Mouse (Mus musculus) forebrain, embryonic 16.5 days (tissue): ENCODE data around the gene Leprot. TPM values are rescaled to one million over a fixed set of nuclear protein-coding genes. Genes with fewer than 3 reads are reported as not detected.

ENCODE experiments used
- ATAC-seq: fragments of 200-750 bp; cut with Nextera tagmentation; 2 replicates; pipeline ENCODE4 v1.8.0; 2017; ENCODE audit warnings: mild to moderate bottlenecking, moderate library complexity
- H3K27ac ChIP-seq: fragments of 300-500 bp; sonication (generic); 2 replicates; pipeline ENCODE4 v1.5.1; 2014; ENCODE audit warnings: low read length, control low read depth
- H3K27me3 ChIP-seq: fragments of 300-500 bp; sonication (generic); replicated peaks from 2 replicates; pipeline ENCODE4 v1.6.1; 2014; ENCODE audit warnings: low read length; ENCODE audit not compliant: control insufficient read depth, insufficient read depth
- H3K36me3 ChIP-seq: fragments of 300-500 bp; sonication (generic); 2 replicates; pipeline ENCODE4 v1.6.1; 2014; ENCODE audit not compliant: control insufficient read depth, insufficient read depth
- H3K4me1 ChIP-seq: fragments of 300-500 bp; sonication (generic); replicated peaks from 2 replicates; pipeline ENCODE4 v1.6.1; 2014; ENCODE audit warnings: low read length; ENCODE audit not compliant: control insufficient read depth, insufficient read depth
- H3K4me2 ChIP-seq: fragments of 300-500 bp; sonication (generic); 2 replicates; pipeline ENCODE4 v1.6.1; 2014; ENCODE audit warnings: mild to moderate bottlenecking, low read length, control low read depth
- H3K4me3 ChIP-seq: fragments of 300-500 bp; sonication (generic); replicated peaks from 2 replicates; pipeline ENCODE4 v1.5.1; 2014; ENCODE audit warnings: mild to moderate bottlenecking, low read length, control low read depth
- H3K9ac ChIP-seq: fragments of 300-500 bp; sonication (generic); replicated peaks from 2 replicates; pipeline ENCODE4 v1.6.1; 2014; ENCODE audit warnings: low read depth, low read length, control low read depth
- H3K9me3 ChIP-seq: fragments of 300-500 bp; sonication (generic); 2 replicates; pipeline ENCODE4 v1.6.1; 2016; ENCODE audit warnings: low read length; ENCODE audit not compliant: control insufficient read depth
- WGBS: fragments of 180-500 bp; shearing (Covaris S2); extraction: QIAGEN DNeasy Blood & Tissue Kit; methylation state at CpG from one replicate; pipeline ENCODE4 v1.1.7; 2014; 5-methylcytosine and 5-hydroxymethylcytosine counted together
- polyA plus RNA-seq: library from polyadenylated mRNA; unstranded; fragments of >200 nt; fragmentation: Nextera tagmentation; extraction: Ambion mirVana; gene quantifications from 2 replicates; pipeline ENCODE4 v1.2.1, GENCODE M21; 2015

The Leprot gene
- 92.5 and 102 TPM in 2 replicates for polyA plus RNA-seq

DNA sequence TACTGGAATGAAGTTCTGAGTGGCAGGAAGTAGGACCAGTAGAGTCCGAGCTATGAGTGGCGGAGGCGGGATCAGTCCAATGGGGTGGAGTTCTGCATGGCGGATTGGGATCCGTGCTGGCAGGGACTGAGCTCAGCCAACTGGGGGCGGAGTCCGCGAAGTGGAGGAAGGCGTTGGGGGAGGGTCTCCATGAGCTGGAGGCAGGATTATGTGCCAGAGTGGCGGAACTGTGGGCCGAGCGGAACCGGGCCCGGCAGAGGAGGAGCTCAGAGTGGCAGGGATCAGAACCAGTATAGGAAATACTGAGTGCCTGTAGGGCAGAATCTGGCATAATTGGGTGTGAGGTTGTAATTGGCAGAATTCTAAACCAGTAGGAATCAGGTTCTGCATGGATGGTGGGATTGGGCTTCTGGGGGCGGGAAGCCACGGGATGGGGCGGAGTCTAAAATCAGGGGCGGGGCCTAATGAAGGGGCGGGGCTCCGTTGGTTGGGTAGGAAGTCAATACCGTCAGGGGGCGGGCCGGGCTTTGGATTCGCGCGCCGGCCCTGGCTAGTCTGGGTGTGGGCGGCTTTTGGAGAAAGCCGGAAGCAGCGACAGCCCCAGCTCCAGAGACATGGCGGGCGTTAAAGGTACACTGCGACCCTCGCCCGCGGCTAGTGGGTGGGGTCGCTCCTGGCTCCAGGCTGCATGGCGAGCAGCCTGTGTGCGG lies at the start of gene Leprot:
Leprot (plus strand) TSS at position 523 of the 710 bp plus-strand sequence.
- Histone ChIP-seq H3K4me2 (peak within 1 kb of the TSS; percentile 70), H3K4me1 (peaks cover 12% of the 10 kb centered on the region), H3K4me3 (peak within 1 kb of the TSS; percentile 87), H3K36me3 (no peaks in the 10 kb centered on the region), H3K9ac (peak within 1 kb of the TSS; percentile 94), H3K27ac (peak within 1 kb of the TSS; percentile 94), H3K27me3 (no peaks in the 10 kb centered on the region), H3K9me3 (no peaks in the 10 kb centered on the region)
- under 1% methylated on average over 39 of the region's 39 CpGs for WGBS
- peak; percentile 98 for ATAC-seq

DNA sequence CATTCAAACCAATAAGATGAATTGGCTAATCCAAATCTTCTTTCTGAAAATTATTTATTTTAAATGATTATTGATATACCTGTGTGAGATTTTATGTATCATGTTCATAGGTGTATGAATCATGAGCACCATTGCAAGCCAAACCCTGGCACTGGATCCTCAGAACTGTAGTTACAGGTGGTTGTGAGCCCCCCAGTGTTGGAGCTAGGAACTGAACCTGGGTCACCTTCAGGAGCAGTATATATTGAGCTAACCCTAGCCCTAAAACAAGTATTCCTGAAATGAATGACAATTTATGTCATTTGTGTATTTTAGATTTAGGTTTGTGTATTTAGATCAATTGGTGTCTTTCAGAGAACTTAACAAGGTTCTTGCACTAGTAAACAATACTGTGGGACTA lies 45.8 kb upstream of the Leprot start:
- Histone ChIP-seq H3K9ac (no peak overlapping the region), H3K27ac (no peak overlapping the region), H3K9me3 (no peaks in the 10 kb centered on the region), H3K4me1 (no peaks in the 10 kb centered on the region), H3K4me2 (no peak overlapping the region), H3K36me3 (no peaks in the 10 kb centered on the region), H3K4me3 (no peak overlapping the region), H3K27me3 (no peaks in the 10 kb centered on the region)
- no peak for ATAC-seq

DNA sequence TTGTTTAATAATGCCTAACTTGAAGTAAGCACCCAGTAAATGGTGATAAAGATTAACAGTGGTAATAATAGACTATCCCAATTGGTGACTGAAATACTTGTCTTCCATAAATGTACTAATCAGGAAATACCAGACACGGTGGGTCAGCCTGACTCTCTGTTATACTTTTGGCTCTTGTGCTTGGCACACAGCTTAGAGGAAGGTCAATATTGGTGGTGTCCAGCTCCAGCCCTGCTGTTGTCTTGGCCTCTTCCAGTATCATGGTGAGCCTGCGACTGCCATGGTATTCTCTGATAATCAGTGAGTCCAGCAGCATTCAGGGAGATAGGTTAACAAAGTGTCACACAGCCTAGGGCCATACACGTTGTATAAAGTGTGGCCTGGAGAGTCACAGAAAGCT lies 43.9 kb upstream of the Leprot start:
- H3K4me3 ChIP-seq = no peak overlapping the region
- H3K4me1 ChIP-seq = no peaks in the 10 kb centered on the region
- H3K27ac ChIP-seq = no peak overlapping the region
- WGBS = 72% methylated on average over 3 of the region's 3 CpGs
- no peaks in the 10 kb centered on the region for H3K27me3 ChIP-seq
- no peaks in the 10 kb centered on the region for H3K36me3 ChIP-seq
- H3K9me3 ChIP-seq = no peaks in the 10 kb centered on the region
- H3K9ac ChIP-seq = no peak overlapping the region
- no peak overlapping the region for H3K4me2 ChIP-seq
- no peak for ATAC-seq

DNA sequence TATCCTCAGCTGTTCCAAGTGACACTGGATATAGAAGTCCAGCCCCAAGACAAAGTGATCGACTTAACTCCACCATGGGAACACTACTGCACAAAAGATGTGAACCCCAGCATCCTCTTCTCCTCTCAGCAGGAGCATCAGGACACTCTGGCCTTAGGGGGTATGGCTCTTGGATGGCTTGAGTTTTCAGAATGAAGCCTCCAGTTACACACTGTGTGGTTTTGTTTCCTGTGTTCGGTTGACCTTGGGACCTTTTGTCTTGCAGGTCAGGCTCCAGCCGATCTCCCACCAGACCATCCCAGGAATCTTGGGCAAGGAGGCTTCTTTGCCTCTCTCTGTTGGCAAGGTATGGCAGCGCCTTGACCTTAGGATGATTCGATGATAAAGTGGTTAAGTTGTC lies 31.0 kb upstream of the Leprot start:
- no peak overlapping the region for H3K9ac ChIP-seq
- no peak overlapping the region for H3K27ac ChIP-seq
- ATAC-seq = no peak
- H3K27me3 ChIP-seq = no peaks in the 10 kb centered on the region
- H3K9me3 ChIP-seq = no peaks in the 10 kb centered on the region
- no peak overlapping the region for H3K4me3 ChIP-seq
- 88% methylated on average over 5 of the region's 5 CpGs for WGBS
- H3K36me3 ChIP-seq = peaks cover 13% of the 10 kb centered on the region
- no peak overlapping the region for H3K4me2 ChIP-seq
- no peaks in the 10 kb centered on the region for H3K4me1 ChIP-seq

DNA sequence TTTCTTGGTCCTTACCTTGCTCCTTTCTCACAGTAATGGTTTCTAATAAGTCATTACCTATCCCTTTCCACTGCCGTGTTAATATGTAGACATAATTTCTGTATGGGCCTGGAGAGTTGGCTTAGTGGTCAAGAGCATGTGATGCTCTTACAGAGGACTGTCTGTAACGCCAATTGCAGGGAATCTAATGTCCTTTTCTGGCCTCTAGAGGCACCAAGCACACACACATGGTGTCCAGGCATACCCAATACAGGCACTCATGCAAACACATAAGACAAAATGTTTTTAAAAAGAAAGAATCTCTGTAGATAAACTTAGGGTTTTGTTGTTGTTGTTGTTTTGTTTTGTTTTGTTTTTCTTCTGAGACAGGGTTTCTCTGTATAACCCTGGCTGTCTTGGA lies 29.8 kb upstream of the Leprot start:
- no peaks in the 10 kb centered on the region for H3K27me3 ChIP-seq
- no peak overlapping the region for H3K9ac ChIP-seq
- H3K36me3 ChIP-seq = peaks cover 13% of the 10 kb centered on the region
- WGBS = 73% methylated on average over 2 of the region's 2 CpGs
- ATAC-seq = no peak
- no peaks in the 10 kb centered on the region for H3K4me1 ChIP-seq
- H3K9me3 ChIP-seq = no peaks in the 10 kb centered on the region
- H3K27ac ChIP-seq = no peak overlapping the region
- no peak overlapping the region for H3K4me3 ChIP-seq
- no peak overlapping the region for H3K4me2 ChIP-seq

DNA sequence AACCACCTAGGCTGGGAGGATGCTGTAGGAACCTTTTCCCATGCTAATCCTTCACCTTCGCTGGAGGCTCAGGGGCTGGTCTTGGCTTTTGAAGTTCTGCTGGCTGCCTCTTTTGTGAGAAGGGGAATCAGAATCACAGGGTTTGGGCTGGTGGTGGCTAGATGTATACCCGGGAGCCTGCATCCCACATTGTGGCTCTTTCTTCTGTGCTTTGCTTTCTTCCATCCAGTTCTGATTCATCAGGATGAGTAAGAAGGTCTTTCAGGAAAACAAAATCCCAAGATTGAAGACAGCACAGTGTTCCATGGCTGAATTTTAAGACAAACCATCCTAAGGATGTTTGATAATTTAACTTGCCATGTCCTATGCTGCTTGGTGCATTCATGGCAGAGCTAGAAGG lies 27.3 kb upstream of the Leprot start:
- Histone ChIP-seq H3K27me3 (no peaks in the 10 kb centered on the region), H3K9ac (no peak overlapping the region), H3K27ac (no peak overlapping the region), H3K36me3 (peaks cover 8% of the 10 kb centered on the region), H3K4me3 (no peak overlapping the region), H3K9me3 (no peaks in the 10 kb centered on the region), H3K4me2 (no peak overlapping the region), H3K4me1 (no peaks in the 10 kb centered on the region)
- whole genome bisulfite sequencing = 63% methylated on average over 2 of the region's 2 CpGs
- no peak for ATAC-seq

DNA sequence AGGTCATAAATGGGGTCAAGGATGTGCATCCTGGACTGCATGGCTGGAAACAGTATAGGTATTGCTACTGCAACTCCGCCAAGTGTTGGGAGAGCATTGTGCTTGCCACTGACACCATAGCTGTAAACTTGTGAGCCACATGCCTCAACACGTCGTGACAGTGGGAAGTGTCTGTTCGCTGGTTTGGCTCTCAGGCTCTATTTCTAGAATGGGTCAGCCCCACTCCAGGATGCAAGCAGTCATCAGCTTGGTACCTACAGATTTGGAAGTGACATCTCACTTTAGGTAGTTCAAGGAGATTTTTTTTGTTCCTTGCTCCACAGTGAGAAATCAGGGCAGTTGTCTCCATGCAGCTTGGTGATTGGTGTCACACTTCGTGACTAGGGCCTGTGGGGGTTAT lies 26.3 kb upstream of the Leprot start:
- no peak overlapping the region for H3K9ac ChIP-seq
- H3K27me3 ChIP-seq = no peaks in the 10 kb centered on the region
- WGBS = 86% methylated on average over 5 of the region's 5 CpGs
- 0 out of 2 replicates have a peak, but pooled peaks cover 2% of the 10 kb centered on the region for H3K36me3 ChIP-seq
- no peaks in the 10 kb centered on the region for H3K9me3 ChIP-seq
- H3K4me2 ChIP-seq = no peak overlapping the region
- no peak overlapping the region for H3K27ac ChIP-seq
- H3K4me1 ChIP-seq = no peaks in the 10 kb centered on the region
- no peak for ATAC-seq
- no peak overlapping the region for H3K4me3 ChIP-seq

DNA sequence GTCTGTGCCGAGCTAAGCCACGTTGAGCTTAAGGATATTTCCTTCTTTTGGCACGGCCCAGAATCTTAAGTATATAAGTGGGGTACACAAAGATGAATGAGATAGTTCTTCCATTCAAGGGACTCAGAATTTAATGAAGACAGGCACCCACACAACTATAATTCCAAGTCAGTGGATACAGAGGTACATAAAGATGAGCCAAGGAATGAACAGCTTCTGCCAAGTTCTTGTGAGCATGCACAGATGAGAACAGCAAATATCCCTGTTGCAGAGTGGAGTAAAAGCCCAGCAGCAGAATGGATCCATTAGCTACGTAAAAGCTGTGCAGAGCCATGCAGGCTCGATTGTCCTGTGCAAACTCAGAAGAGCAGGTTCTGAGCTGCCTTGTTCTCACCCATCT lies 22.2 kb upstream of the Leprot start:
- Histone ChIP-seq H3K4me2 (no peak overlapping the region), H3K27me3 (no peaks in the 10 kb centered on the region), H3K4me3 (no peak overlapping the region), H3K27ac (no peak overlapping the region), H3K9me3 (no peaks in the 10 kb centered on the region), H3K9ac (no peak overlapping the region), H3K4me1 (no peaks in the 10 kb centered on the region), H3K36me3 (peaks cover 10% of the 10 kb centered on the region; the same call in 1 of the 2 replicates)
- ATAC-seq = no peak
- 83% methylated on average over 5 of the region's 5 CpGs for WGBS

DNA sequence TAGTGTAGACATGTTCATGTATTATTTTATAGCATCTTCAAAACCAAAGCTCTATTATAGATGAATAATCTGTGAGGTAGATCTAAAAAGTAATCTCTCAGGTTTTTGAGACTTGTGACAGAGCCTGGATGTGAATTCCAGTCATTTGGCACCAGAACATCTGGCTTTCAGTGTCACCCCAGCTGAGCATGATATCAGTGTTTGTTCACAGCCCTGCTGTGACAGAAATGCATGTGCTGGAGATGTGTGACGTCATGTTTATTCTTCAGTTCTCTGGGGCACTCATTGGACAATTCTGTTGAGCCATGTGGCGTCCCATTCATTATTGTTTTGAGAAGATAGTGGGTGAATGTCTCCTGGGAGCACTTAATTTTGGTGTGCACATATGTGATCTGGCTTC lies 11.9 kb upstream of the Leprot start:
- Histone ChIP-seq H3K4me3 (no peak overlapping the region), H3K4me2 (no peak overlapping the region), H3K27ac (no peak overlapping the region), H3K4me1 (no peaks in the 10 kb centered on the region), H3K27me3 (no peaks in the 10 kb centered on the region), H3K9me3 (no peaks in the 10 kb centered on the region), H3K9ac (no peak overlapping the region), H3K36me3 (peaks cover 18% of the 10 kb centered on the region)
- ATAC-seq = no peak
- 68% methylated on average over 2 of the region's 2 CpGs for WGBS

DNA sequence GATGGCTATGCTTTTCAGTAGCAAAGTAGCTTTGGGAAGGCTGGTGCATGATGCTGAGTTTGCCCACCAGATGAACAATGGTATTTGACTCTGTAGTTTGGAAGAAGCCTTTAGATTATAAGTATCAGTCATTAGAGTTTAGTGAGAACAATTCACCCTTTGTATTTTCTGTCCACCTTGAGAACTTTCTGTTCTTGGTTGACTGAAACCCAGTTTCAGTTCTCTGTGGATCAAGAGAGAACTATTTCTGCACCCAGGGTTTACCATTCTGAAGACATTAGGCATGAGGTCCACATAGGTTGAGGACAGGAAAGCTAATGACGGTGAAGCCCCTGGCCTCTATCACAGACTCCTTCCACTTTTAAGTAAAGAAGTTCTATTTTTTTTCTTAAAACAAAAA lies 10.0 kb upstream of the Leprot start:
- Histone ChIP-seq H3K4me1 (no peaks in the 10 kb centered on the region), H3K27me3 (no peaks in the 10 kb centered on the region), H3K4me2 (no peak overlapping the region), H3K36me3 (peaks cover 18% of the 10 kb centered on the region), H3K27ac (no peak overlapping the region), H3K9ac (no peak overlapping the region), H3K4me3 (no peak overlapping the region), H3K9me3 (no peaks in the 10 kb centered on the region)
- no peak for ATAC-seq
- WGBS = 93% methylated on average over 1 of the region's 1 CpGs
